Mouse (Mus musculus): ENCODE data around the gene Rtp4. TPM values are rescaled to one million over a fixed set of nuclear protein-coding genes. Genes with fewer than 3 reads are reported as not detected.

The Rtp4 gene
- polyA plus RNA-seq, 1 experiment from 2014 or later, result 10.9 TPM

GRCm38 (mm10) chr16:23550346-23550980 is 30.4 kb downstream of the Rtp4 start:
- no peak overlapping the region for H3K27ac ChIP-seq
- H3K27me3 ChIP-seq, result 0 out of 2 replicates have a peak, but pooled peaks cover 9% of the 10 kb centered on the region
- no peaks in the 10 kb centered on the region for H3K36me3 ChIP-seq
- H3K4me1 ChIP-seq, result no peaks in the 10 kb centered on the region
- ATAC-seq (replicated peaks; ENCODE audit: low FRiP score), result no peak
- H3K4me3 ChIP-seq (replicated peaks), result no peak overlapping the region
- WGBS, result 44% methylated on average over 8 of the region's 8 CpGs
- no peak overlapping the region for H3K4me2 ChIP-seq
- H3K9me3 ChIP-seq (replicated peaks), result no peaks in the 10 kb centered on the region
- H3K9ac ChIP-seq, result no peak overlapping the region

GRCm38 (mm10) chr16:23550981-23551582 is 31.0 kb downstream of the Rtp4 start:
- WGBS, result 86% methylated on average over 18 of the region's 18 CpGs
- Histone ChIP-seq H3K27me3 (0 out of 2 replicates have a peak, but pooled peaks cover 9% of the 10 kb centered on the region), H3K4me1 (no peaks in the 10 kb centered on the region), H3K36me3 (no peaks in the 10 kb centered on the region), H3K9me3 (replicated peaks) (no peaks in the 10 kb centered on the region), H3K4me2 (no peak overlapping the region), H3K27ac (no peak overlapping the region), H3K9ac (no peak overlapping the region), H3K4me3 (replicated peaks) (no peak overlapping the region)
- no peak for ATAC-seq (replicated peaks; ENCODE audit: low FRiP score)

- Histone ChIP-seq H3K27ac (no peak overlapping the region), H3K36me3 (no peaks in the 10 kb centered on the region), H3K27me3 (0 out of 2 replicates have a peak, but pooled peaks cover 9% of the 10 kb centered on the region), H3K9me3 (replicated peaks) (no peaks in the 10 kb centered on the region), H3K4me1 (no peaks in the 10 kb centered on the region), H3K4me2 (no peak overlapping the region), H3K4me3 (replicated peaks) (no peak overlapping the region), H3K9ac (no peak overlapping the region)
- peak; percentile 60; the same call in 1 of the 2 replicates for ATAC-seq (replicated peaks; ENCODE audit: low FRiP score)
- WGBS, result 64% methylated on average over 5 of the region's 5 CpGs
These were observed 34.6 kb downstream of the Rtp4 start for GRCm38 (mm10) chr16:23554673-23555072.

- H3K36me3 ChIP-seq, result no peaks in the 10 kb centered on the region
- no peak overlapping the region for H3K9ac ChIP-seq
- ATAC-seq (replicated peaks; ENCODE audit: low FRiP score), result no peak
- H3K27ac ChIP-seq, result no peak overlapping the region
- no peaks in the 10 kb centered on the region for H3K4me1 ChIP-seq
- H3K4me3 ChIP-seq (replicated peaks), result no peak overlapping the region
- no peak overlapping the region for H3K4me2 ChIP-seq
- H3K27me3 ChIP-seq, result no peaks in the 10 kb centered on the region
- no peaks in the 10 kb centered on the region for H3K9me3 ChIP-seq (replicated peaks)
- 84% methylated on average over 5 of the region's 5 CpGs for WGBS
These were observed 37.1 kb downstream of the Rtp4 start for GRCm38 (mm10) chr16:23557195-23557594.

- no peaks in the 10 kb centered on the region for H3K36me3 ChIP-seq
- no peak overlapping the region for H3K9ac ChIP-seq
- H3K27ac ChIP-seq, result no peak overlapping the region
- no peaks in the 10 kb centered on the region for H3K4me1 ChIP-seq
- H3K9me3 ChIP-seq (replicated peaks), result no peaks in the 10 kb centered on the region
- 92% methylated on average over 2 of the region's 2 CpGs for WGBS
- no peak overlapping the region for H3K4me2 ChIP-seq
- ATAC-seq (replicated peaks; ENCODE audit: low FRiP score), result no peak
- no peaks in the 10 kb centered on the region for H3K27me3 ChIP-seq
- no peak overlapping the region for H3K4me3 ChIP-seq (replicated peaks)
These were observed 37.6 kb downstream of the Rtp4 start for GRCm38 (mm10) chr16:23557669-23558068.

- Histone ChIP-seq H3K9me3 (replicated peaks) (no peaks in the 10 kb centered on the region), H3K9ac (no peak overlapping the region), H3K4me1 (no peaks in the 10 kb centered on the region), H3K4me3 (replicated peaks) (no peak overlapping the region), H3K27me3 (no peaks in the 10 kb centered on the region), H3K4me2 (no peak overlapping the region), H3K36me3 (no peaks in the 10 kb centered on the region), H3K27ac (no peak overlapping the region)
- no peak for ATAC-seq (replicated peaks; ENCODE audit: low FRiP score)
- 18% methylated on average over 4 of the region's 4 CpGs for WGBS
These were observed 48.4 kb downstream of the Rtp4 start for GRCm38 (mm10) chr16:23568369-23568958.

- H3K36me3 ChIP-seq, result no peaks in the 10 kb centered on the region
- H3K9ac ChIP-seq, result no peak overlapping the region
- no peak overlapping the region for H3K4me2 ChIP-seq
- no peak overlapping the region for H3K4me3 ChIP-seq (replicated peaks)
- no peaks in the 10 kb centered on the region for H3K9me3 ChIP-seq (replicated peaks)
- no peak for ATAC-seq (replicated peaks; ENCODE audit: low FRiP score)
- no peaks in the 10 kb centered on the region for H3K4me1 ChIP-seq
- WGBS, result 90% methylated on average over 2 of the region's 2 CpGs
- H3K27me3 ChIP-seq, result no peaks in the 10 kb centered on the region
- no peak overlapping the region for H3K27ac ChIP-seq
These were observed 54.5 kb downstream of the Rtp4 start for GRCm38 (mm10) chr16:23574561-23574960.

- Histone ChIP-seq H3K36me3 (no peaks in the 10 kb centered on the region), H3K9ac (no peak overlapping the region), H3K4me3 (replicated peaks) (no peak overlapping the region), H3K4me1 (no peaks in the 10 kb centered on the region), H3K4me2 (no peak overlapping the region), H3K27me3 (no peaks in the 10 kb centered on the region), H3K27ac (no peak overlapping the region), H3K9me3 (replicated peaks) (0 out of 2 replicates have a peak, but pooled peaks cover 5% of the 10 kb centered on the region)
- 84% methylated on average over 5 of the region's 5 CpGs for WGBS
- no peak for ATAC-seq (replicated peaks; ENCODE audit: low FRiP score)
These were observed 71.3 kb downstream of the Rtp4 start for GRCm38 (mm10) chr16:23591119-23592105.

GRCm38 (mm10) chr16:23592501-23592900 is 72.4 kb downstream of the Rtp4 start:
- no peak for ATAC-seq (replicated peaks; ENCODE audit: low FRiP score)
- Histone ChIP-seq H3K27ac (no peak overlapping the region), H3K4me3 (replicated peaks) (no peak overlapping the region), H3K9ac (no peak overlapping the region), H3K9me3 (replicated peaks) (0 out of 2 replicates have a peak, but pooled peaks cover 5% of the 10 kb centered on the region), H3K27me3 (no peaks in the 10 kb centered on the region), H3K4me1 (no peaks in the 10 kb centered on the region), H3K4me2 (no peak overlapping the region), H3K36me3 (no peaks in the 10 kb centered on the region)

- H3K9me3 ChIP-seq (replicated peaks), result no peaks in the 10 kb centered on the region
- no peaks in the 10 kb centered on the region for H3K36me3 ChIP-seq
- H3K9ac ChIP-seq, result no peak overlapping the region
- no peak overlapping the region for H3K4me2 ChIP-seq
- H3K27ac ChIP-seq, result no peak overlapping the region
- H3K27me3 ChIP-seq, result no peaks in the 10 kb centered on the region
- WGBS, result 84% methylated on average over 3 of the region's 3 CpGs
- no peak overlapping the region for H3K4me3 ChIP-seq (replicated peaks)
- ATAC-seq (replicated peaks; ENCODE audit: low FRiP score), result no peak
- H3K4me1 ChIP-seq, result no peaks in the 10 kb centered on the region
These were observed 76.6 kb downstream of the Rtp4 start for GRCm38 (mm10) chr16:23596696-23597095.

- H3K9me3 ChIP-seq (replicated peaks), result no peaks in the 10 kb centered on the region
These were observed 77.9 kb downstream of the Rtp4 start for GRCm38 (mm10) chr16:23597968-23598367.

GRCm38 (mm10) chr16:23606220-23606619 is 86.1 kb downstream of the Rtp4 start:
- WGBS, result 69% methylated on average over 2 of the region's 2 CpGs
- peaks cover 3% of the 10 kb centered on the region; the same call in 1 of the 2 replicates for H3K4me1 ChIP-seq
- ATAC-seq (replicated peaks; ENCODE audit: low FRiP score), result no peak

More at GRCm38 (mm10) chr16:23597968-23598367, 77.9 kb downstream of the Rtp4 start:
- H3K4me2 ChIP-seq, result no peak overlapping the region
- H3K9ac ChIP-seq, result no peak overlapping the region
- ATAC-seq (replicated peaks; ENCODE audit: low FRiP score), result no peak
- H3K27me3 ChIP-seq, result no peaks in the 10 kb centered on the region
- no peaks in the 10 kb centered on the region for H3K36me3 ChIP-seq
- H3K4me3 ChIP-seq (replicated peaks), result no peak overlapping the region
- H3K27ac ChIP-seq, result no peak overlapping the region
- H3K4me1 ChIP-seq, result no peaks in the 10 kb centered on the region

More at GRCm38 (mm10) chr16:23606220-23606619, 86.1 kb downstream of the Rtp4 start:
- Histone ChIP-seq H3K4me2 (no peak overlapping the region), H3K36me3 (no peaks in the 10 kb centered on the region), H3K9me3 (replicated peaks) (no peaks in the 10 kb centered on the region), H3K4me3 (replicated peaks) (no peak overlapping the region), H3K27me3 (no peaks in the 10 kb centered on the region), H3K27ac (no peak overlapping the region), H3K9ac (no peak overlapping the region)

Data from kidney, embryonic 15.5 days (tissue).